Comparison of ENCODE assay signal across 23 mouse cellular contexts in the genomic region with DNA sequence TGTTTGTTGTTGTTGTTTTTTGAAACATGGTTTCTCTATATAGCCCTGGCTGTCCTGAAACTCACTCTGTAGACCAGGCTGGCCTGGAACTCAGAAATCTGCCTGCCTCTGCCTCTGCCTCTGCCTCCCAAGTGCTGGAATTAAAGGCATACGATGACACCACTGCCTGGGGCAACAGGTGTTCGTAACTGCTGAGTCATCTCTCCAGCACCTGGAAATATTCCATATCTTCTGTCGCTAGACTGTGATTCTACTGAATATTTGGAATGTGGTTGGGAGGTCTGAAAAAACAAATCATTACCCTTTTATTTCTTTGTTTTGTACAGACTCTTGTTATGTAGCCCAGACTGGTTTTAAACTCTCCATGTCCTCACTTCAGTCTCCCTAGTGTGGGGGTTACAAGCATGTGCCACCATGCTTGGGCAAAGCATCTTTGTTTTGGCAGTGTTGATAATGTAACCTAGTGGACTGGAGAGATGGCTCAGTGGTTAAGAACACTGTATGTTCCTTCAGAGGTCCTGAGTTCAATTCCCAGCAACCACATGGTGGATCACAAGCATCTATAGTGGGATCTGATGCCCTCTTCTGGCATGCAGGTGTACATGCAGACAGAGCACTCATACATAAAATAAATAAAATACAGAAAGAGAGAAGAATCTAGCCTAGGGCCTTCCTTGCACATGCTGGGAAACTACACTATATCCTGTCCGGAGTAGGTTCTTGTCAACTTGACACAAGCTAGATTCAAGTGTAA. TPM values are rescaled to one million over a fixed set of nuclear protein-coding genes. Genes with fewer than 3 reads are reported as not detected.
DNase-seq lines count a peak whose midpoint lies in the region; ATAC-seq and TF ChIP-seq lines count a peak whose summit lies in the region.
"Had no signal": no experiment of that assay in that cellular context is flagged by ENCODE, and none has a peak within 500 bp of the region (broad histone marks: within the 10 kb centered on the region; RNA-seq: fewer than 3 reads in every experiment).

No protein-coding gene starts in this region.

- no peak overlapping the region for H3ac ChIP-seq in myocyte (ENCODE audit: control insufficient read depth, insufficient read length)

- H3K36me3 ChIP-seq in heart, adult 2 months (ENCODE audit: control insufficient read depth, insufficient read depth, low read length), result peaks cover 4% of the 10 kb centered on the region; the same call in 1 of the 2 replicates
- no peaks in the 10 kb centered on the region for H3K36me3 ChIP-seq in liver, embryonic 14.5 days (replicated peaks; ENCODE audit: control insufficient read depth, insufficient read depth, low read depth)
- H3K36me3 ChIP-seq in E14TG2a.4 (ENCODE audit: insufficient read depth, low read length) (peaks cover 19% of the 10 kb centered on the region), myocyte (ENCODE audit: control insufficient read depth, insufficient read depth) (no peaks in the 10 kb centered on the region)
- H3K36me3 ChIP-seq in midbrain, embryonic 13.5 days, result no peaks in the 10 kb centered on the region
- H3K36me3 ChIP-seq: embryonic facial prominence, embryonic 13.5 days; liver, embryonic 13.5 days; neural tube, embryonic 15.5 days had no signal

- H3K79me2 ChIP-seq in heart, adult 2 months (replicated peaks; ENCODE audit: control insufficient read depth, insufficient read depth, low read length), result no peaks in the 10 kb centered on the region
- peaks cover 6% of the 10 kb centered on the region for H3K79me2 ChIP-seq in myocyte (ENCODE audit: control insufficient read depth, insufficient read depth)

- no peak for TF ChIP-seq EP300 in heart, adult 2 months (IDR thresholded peaks at IDR 0.05; ENCODE audit: insufficient read depth, low read depth, low read length)
- TF ChIP-seq EP300 in liver, embryonic 14.5 days (IDR thresholded peaks at IDR 0.05; ENCODE audit: low read depth), result no peak

- H3K27ac ChIP-seq in heart, adult 2 months, result no peak overlapping the region
- no peak overlapping the region for H3K27ac ChIP-seq in liver, embryonic 14.5 days
- no peak overlapping the region for H3K27ac ChIP-seq in midbrain, embryonic 13.5 days
- H3K27ac ChIP-seq: embryonic facial prominence, embryonic 13.5 days; hindbrain, embryonic 14.5 days; liver, embryonic 13.5 days; neural tube, embryonic 15.5 days had no signal

- no peak for DNase-seq in heart, adult 2 months
- DNase-seq in heart, postnatal 25 days (ENCODE audit: low spot score), result no peak
- DNase-seq in liver, embryonic 14.5 days (ENCODE audit: low read depth in 3 of 3, low spot score in 3 of 3), result no peak
- DNase-seq in liver, result no peak
- DNase-seq in adrenal gland, postnatal 10 days, result no peak
- DNase-seq: B cell, adult 2 months; cerebellum, adult 8-10 months; heart, postnatal 10 days; kidney, adult 18-20 months; kidney, postnatal 25 days; liver, embryonic 13.5 days; lung, postnatal 36 days; retina, postnatal 1 day; right cerebral cortex, postnatal 4 days; thymus, postnatal 4 days had no signal

- no peak for TF ChIP-seq POLR2A in heart, adult 2 months (IDR thresholded peaks at IDR 0.05; ENCODE audit: insufficient read depth, low read depth, low read length)
- TF ChIP-seq POLR2A in myocyte (IDR thresholded peaks at IDR 0.05; ENCODE audit: insufficient read length, low read depth), result no peak

- WGBS in heart, adult 2 months, result 83% methylated on average over 4 of the region's 4 CpGs
- 67% methylated on average over 4 of the region's 4 CpGs for WGBS in liver, embryonic 14.5 days (ENCODE audit: insufficient replicate concordance)
- 91% methylated on average over 4 of the region's 4 CpGs for whole genome bisulfite sequencing in midbrain, embryonic 13.5 days

- no peak for ATAC-seq in liver, embryonic 14.5 days (ENCODE audit: insufficient read depth)
- ATAC-seq in midbrain, embryonic 13.5 days, result no peak

- H3K9ac ChIP-seq in heart, adult 2 months (ENCODE audit: low read depth, low read length), result no peak overlapping the region
- no peak overlapping the region for H3K9ac ChIP-seq in liver, embryonic 14.5 days (replicated peaks)
- no peak overlapping the region for H3K9ac ChIP-seq in midbrain, embryonic 13.5 days (replicated peaks)
- H3K9ac ChIP-seq: embryonic facial prominence, embryonic 13.5 days; hindbrain, embryonic 14.5 days; liver, embryonic 13.5 days; neural tube, embryonic 15.5 days had no signal

- no peaks in the 10 kb centered on the region for H3K27me3 ChIP-seq in heart, adult 2 months (ENCODE audit: control insufficient read depth, insufficient read depth, low read length)
- no peaks in the 10 kb centered on the region for H3K27me3 ChIP-seq in liver, embryonic 14.5 days (ENCODE audit: control insufficient read depth, insufficient read depth, low read length)
- H3K27me3 ChIP-seq in E14TG2a.4 (ENCODE audit: insufficient read depth, low read length) (no peaks in the 10 kb centered on the region), myocyte (ENCODE audit: control insufficient read depth, insufficient read depth, insufficient read length) (no peaks in the 10 kb centered on the region)
- H3K27me3 ChIP-seq in midbrain, embryonic 13.5 days, result no peaks in the 10 kb centered on the region
- H3K27me3 ChIP-seq: embryonic facial prominence, embryonic 13.5 days; liver, embryonic 13.5 days; neural tube, embryonic 15.5 days had no signal

- H3K9me3 ChIP-seq in liver, embryonic 14.5 days (ENCODE audit: control insufficient read depth, low read length), result no peaks in the 10 kb centered on the region
- no peaks in the 10 kb centered on the region for H3K9me3 ChIP-seq in E14TG2a.4 (ENCODE audit: low read length)
- H3K9me3 ChIP-seq in midbrain, embryonic 13.5 days, result no peaks in the 10 kb centered on the region
- H3K9me3 ChIP-seq: embryonic facial prominence, embryonic 13.5 days; liver, embryonic 13.5 days; neural tube, embryonic 15.5 days had no signal

- no peak overlapping the region for H3K4me3 ChIP-seq in heart, adult 2 months
- H3K4me3 ChIP-seq in liver, embryonic 14.5 days (ENCODE audit: insufficient read depth in 1 of 2, low read depth in 2 of 2, low read length in 2 of 2), result no peak overlapping the region
- 0 out of 2 replicates have a peak overlapping the region, but pooled peaks have one; percentile 49 for H3K4me3 ChIP-seq in E14TG2a.4 (replicated peaks; ENCODE audit: low read length)
- no peak overlapping the region for H3K4me3 ChIP-seq in myocyte
- no peak overlapping the region for H3K4me3 ChIP-seq in midbrain, embryonic 13.5 days (replicated peaks)
- H3K4me3 ChIP-seq: embryonic facial prominence, embryonic 13.5 days; liver, embryonic 13.5 days; neural tube, embryonic 15.5 days had no signal

- H3K4me1 ChIP-seq in heart, adult 2 months (ENCODE audit: control insufficient read depth, insufficient read depth, low read length), result peaks cover 13% of the 10 kb centered on the region
- H3K4me1 ChIP-seq in liver, embryonic 14.5 days (replicated peaks; ENCODE audit: control insufficient read depth in 2 of 2, insufficient read depth in 2 of 2, low read length in 1 of 2), result peaks cover 14 to 18% of the 10 kb centered on the region in 2 experiments
- H3K4me1 ChIP-seq in E14TG2a.4 (replicated peaks; ENCODE audit: low read depth, low read length), result peaks cover 71% of the 10 kb centered on the region
- no peaks in the 10 kb centered on the region; the same call in 1 of the 2 replicates for H3K4me1 ChIP-seq in midbrain, embryonic 13.5 days (replicated peaks)
- H3K4me1 ChIP-seq: neural tube, embryonic 15.5 days had no signal

- intact Hi-C loops in heart, adult 2 months (cut with DNase I), result no loop called here
- intact Hi-C loops in heart, postnatal 25 days (cut with DNase I), result no loop called here

- peak; percentile 52 for TF ChIP-seq CTCF in heart, adult 2 months (IDR thresholded peaks at IDR 0.05)
- peak; percentile 52 for TF ChIP-seq CTCF in liver, embryonic 14.5 days (IDR thresholded peaks at IDR 0.05; ENCODE audit: low read depth)
- TF ChIP-seq CTCF in E14TG2a.4 (conservative IDR thresholded peaks at IDR 0.05; ENCODE audit: low read length), result peak; percentile 47

- H3K4me2 ChIP-seq in liver, embryonic 14.5 days (ENCODE audit: low read depth), result no peak overlapping the region
- H3K4me2 ChIP-seq in myocyte (ENCODE audit: low read depth), result no peak overlapping the region
- H3K4me2 ChIP-seq in midbrain, embryonic 13.5 days (replicated peaks), result no peak overlapping the region
- H3K4me2 ChIP-seq: embryonic facial prominence, embryonic 13.5 days; hindbrain, embryonic 14.5 days; liver, embryonic 13.5 days; midbrain, embryonic 11.5 days; neural tube, embryonic 15.5 days had no signal

RNA-seq across cellular contexts. Expression of a gene that starts 10.1 kb away (rescaled TPM):
- total RNA-seq in heart, adult 2 months (2021), result 10 to 100 TPM; 50.4 to 59.1 TPM
- polyA plus RNA-seq in heart, adult 2 months (2012; rRNA removed), result 48.8 and 50.7 TPM in 2 replicates
- 10 to 100 TPM; 44.9 to 47.3 TPM for total RNA-seq in heart, postnatal 25 days (2021)
- 3.8 and 4.5 TPM in 2 replicates for polyA plus RNA-seq in liver, embryonic 14.5 days (2012; rRNA removed)
- polyA plus RNA-seq in liver, embryonic 14.5 days (2014; fragmentation: Nextera tagmentation; extraction: Ambion mirVana), result 5.5 and 5.6 TPM in 2 replicates
- polyA plus RNA-seq in myocyte (2012; fragmentation: generic; extraction: Trizol), result 111 TPM
- 10 to 100 TPM; 55.7 to 60.9 TPM for total RNA-seq in adrenal gland, postnatal 10 days (2021)
- 3.0 and 3.7 TPM in 2 replicates for polyA plus RNA-seq in midbrain, embryonic 13.5 days (2015; fragmentation: Nextera tagmentation; extraction: Ambion mirVana)

RNA-seq across cellular contexts. Expression of a gene that starts 12.0 kb away (rescaled TPM):
- not detected for total RNA-seq in heart, adult 2 months (2021)
- not detected in 2 replicates for polyA plus RNA-seq in heart, adult 2 months (2012; rRNA removed)
- total RNA-seq in heart, postnatal 25 days (2021), result 1 to 10 TPM in 1 of 2 experiments, not detected in 1; 1.7 TPM
- 0.10 and 0.30 TPM in 2 replicates for polyA plus RNA-seq in liver, embryonic 14.5 days (2012; rRNA removed)
- not detected in 2 replicates for polyA plus RNA-seq in liver, embryonic 14.5 days (2014; fragmentation: Nextera tagmentation; extraction: Ambion mirVana)
- 0.95 TPM for polyA plus RNA-seq in myocyte (2012; fragmentation: generic; extraction: Trizol)
- not detected for total RNA-seq in adrenal gland, postnatal 10 days (2021)
- 0.30 TPM in 1 of 2 replicates, not detected in the other for polyA plus RNA-seq in midbrain, embryonic 13.5 days (2015; fragmentation: Nextera tagmentation; extraction: Ambion mirVana)
- total RNA-seq: heart, postnatal 10 days; left cerebral cortex, postnatal 14 days had no signal
- polyA plus RNA-seq: embryonic facial prominence, embryonic 13.5 days; midbrain, embryonic 11.5 days had no signal

RNA-seq across cellular contexts. Expression of a gene that starts 12.9 kb away (rescaled TPM):
- total RNA-seq in heart, adult 2 months (2021), result 10 to 100 TPM; 12.8 to 21.4 TPM
- 3.6 and 4.3 TPM in 2 replicates for polyA plus RNA-seq in heart, adult 2 months (2012; rRNA removed)
- 10 to 100 TPM; 12.5 to 12.9 TPM for total RNA-seq in heart, postnatal 25 days (2021)
- polyA plus RNA-seq in liver, embryonic 14.5 days (2012; rRNA removed), result 8.0 and 15.2 TPM in 2 replicates
- 27.3 and 32.2 TPM in 2 replicates for polyA plus RNA-seq in liver, embryonic 14.5 days (2014; fragmentation: Nextera tagmentation; extraction: Ambion mirVana)
- polyA plus RNA-seq in myocyte (2012; fragmentation: generic; extraction: Trizol), result 8.1 TPM
- 10 to 100 TPM; 10.1 to 19.1 TPM for total RNA-seq in adrenal gland, postnatal 10 days (2021)
- polyA plus RNA-seq in midbrain, embryonic 13.5 days (2015; fragmentation: Nextera tagmentation; extraction: Ambion mirVana), result 39.8 and 40.8 TPM in 2 replicates

RNA-seq across cellular contexts. Expression of a gene that starts 16.6 kb away (rescaled TPM):
- 10 to 100 TPM; 15.9 to 25.8 TPM for total RNA-seq in heart, adult 2 months (2021)
- polyA plus RNA-seq in heart, adult 2 months (2012; rRNA removed), result 21.7 and 24.3 TPM in 2 replicates
- total RNA-seq in heart, postnatal 25 days (2021), result 10 to 100 TPM; 21.5 to 22.6 TPM
- 7.5 and 15.7 TPM in 2 replicates for polyA plus RNA-seq in liver, embryonic 14.5 days (2012; rRNA removed)
- 1.2 and 8.3 TPM in 2 replicates for polyA plus RNA-seq in liver, embryonic 14.5 days (2014; fragmentation: Nextera tagmentation; extraction: Ambion mirVana)
- 37.7 TPM for polyA plus RNA-seq in myocyte (2012; fragmentation: generic; extraction: Trizol)
- total RNA-seq in adrenal gland, postnatal 10 days (2021), result 10 to 100 TPM; 17.7 to 22.5 TPM
- 72.0 and 73.9 TPM in 2 replicates for polyA plus RNA-seq in midbrain, embryonic 13.5 days (2015; fragmentation: Nextera tagmentation; extraction: Ambion mirVana)

RNA-seq across cellular contexts. Expression of a gene that starts 16.7 kb away (rescaled TPM):
- under 1 TPM; 0.63 to 0.77 TPM for total RNA-seq in heart, adult 2 months (2021)
- polyA plus RNA-seq in heart, adult 2 months (2012; rRNA removed), result 5.7 and 8.0 TPM in 2 replicates
- 1 to 10 TPM in 1 of 2 experiments, under 1 TPM in 1; 0.60 to 1.2 TPM for total RNA-seq in heart, postnatal 25 days (2021)
- polyA plus RNA-seq in liver, embryonic 14.5 days (2012; rRNA removed), result 0.08 and 0.55 TPM in 2 replicates
- 0.40 and 0.41 TPM in 2 replicates for polyA plus RNA-seq in liver, embryonic 14.5 days (2014; fragmentation: Nextera tagmentation; extraction: Ambion mirVana)
- polyA plus RNA-seq in myocyte (2012; fragmentation: generic; extraction: Trizol), result not detected
- 1 to 10 TPM; 3.1 to 5.8 TPM for total RNA-seq in adrenal gland, postnatal 10 days (2021)
- polyA plus RNA-seq in midbrain, embryonic 13.5 days (2015; fragmentation: Nextera tagmentation; extraction: Ambion mirVana), result 10.8 and 11.9 TPM in 2 replicates
